Mouse (Mus musculus): ENCODE data around the gene Osbpl7. TPM values are rescaled to one million over a fixed set of nuclear protein-coding genes. Genes with fewer than 3 reads are reported as not detected.

The Osbpl7 gene
- total RNA-seq, 2 experiments from 2014 or later, result 10.5 to 12.3 TPM

DNA sequence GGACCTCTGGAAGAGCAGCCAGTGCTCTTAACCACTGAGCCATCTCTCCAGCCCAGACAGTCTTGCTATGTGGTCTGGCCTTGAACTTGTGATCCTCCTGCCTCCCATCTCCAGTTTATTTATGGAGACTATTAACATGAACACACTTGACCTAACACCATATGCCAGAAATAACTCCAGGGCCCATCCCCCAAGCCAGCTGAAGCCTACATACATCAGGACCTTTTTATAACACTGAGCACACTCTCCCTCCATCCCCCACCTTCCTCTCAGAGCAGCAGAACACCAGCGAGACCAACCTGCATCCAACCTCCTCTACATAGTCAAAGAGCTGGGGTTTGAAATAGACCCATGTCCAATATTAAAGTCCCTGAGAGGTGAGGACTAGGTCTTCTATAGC, 20.7 kb downstream of the Osbpl7 start:
- intact Hi-C loops (cut with DNase I), result no loop called here
- DNase-seq (ENCODE audit: low spot score in 2 of 2), result no peak

- intact Hi-C loops (cut with DNase I), result loop anchor here (2.0 kb wide), 1 partner anchor 74 kb away; no protein-coding TSS in a partner anchor
- DNase-seq (ENCODE audit: low spot score in 2 of 2), result peak; percentile 77 to 85
Observed at GRCm38 (mm10) chr11:97072533-97072932, 22.1 kb downstream of the Osbpl7 start.

- intact Hi-C loops (cut with DNase I), result no loop called here
Observed at GRCm38 (mm10) chr11:97074235-97074634, 23.8 kb downstream of the Osbpl7 start.

DNA sequence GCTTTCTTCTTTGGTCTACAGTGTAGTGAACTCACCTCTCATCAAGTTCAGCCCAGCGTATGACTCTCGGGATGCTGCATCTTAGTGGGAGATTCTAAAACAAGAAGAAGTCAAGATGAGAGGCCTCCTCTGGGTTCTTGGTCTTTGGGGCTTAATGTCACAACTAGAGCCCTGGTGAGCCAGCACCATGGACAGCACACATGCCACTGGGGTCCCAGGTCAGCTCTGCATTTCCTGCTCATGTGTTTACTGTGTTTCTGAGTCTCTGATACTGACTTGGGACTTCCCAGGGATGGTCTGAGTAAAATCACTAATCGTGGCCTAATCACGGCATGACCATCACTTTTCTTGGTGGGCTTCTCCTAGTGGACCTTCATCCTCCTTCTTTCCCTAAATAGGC, 28.3 kb downstream of the Osbpl7 start:
- DNase-seq (ENCODE audit: low spot score in 2 of 2), result no peak
- intact Hi-C loops (cut with DNase I), result no loop called here

More at GRCm38 (mm10) chr11:97074235-97074634, 23.8 kb downstream of the Osbpl7 start:
- DNase-seq (ENCODE audit: low spot score in 2 of 2), result no peak

- intact Hi-C loops (cut with DNase I), result no loop called here
- DNase-seq (ENCODE audit: low spot score in 2 of 2), result no peak
Observed at GRCm38 (mm10) chr11:97080291-97080690, 29.9 kb downstream of the Osbpl7 start.

GRCm38 (mm10) chr11:97082977-97083376, 32.5 kb downstream of the Osbpl7 start:
- peak; percentile 52 to 71 for DNase-seq (ENCODE audit: low spot score in 2 of 2)
- intact Hi-C loops (cut with DNase I), result no loop called here

DNA sequence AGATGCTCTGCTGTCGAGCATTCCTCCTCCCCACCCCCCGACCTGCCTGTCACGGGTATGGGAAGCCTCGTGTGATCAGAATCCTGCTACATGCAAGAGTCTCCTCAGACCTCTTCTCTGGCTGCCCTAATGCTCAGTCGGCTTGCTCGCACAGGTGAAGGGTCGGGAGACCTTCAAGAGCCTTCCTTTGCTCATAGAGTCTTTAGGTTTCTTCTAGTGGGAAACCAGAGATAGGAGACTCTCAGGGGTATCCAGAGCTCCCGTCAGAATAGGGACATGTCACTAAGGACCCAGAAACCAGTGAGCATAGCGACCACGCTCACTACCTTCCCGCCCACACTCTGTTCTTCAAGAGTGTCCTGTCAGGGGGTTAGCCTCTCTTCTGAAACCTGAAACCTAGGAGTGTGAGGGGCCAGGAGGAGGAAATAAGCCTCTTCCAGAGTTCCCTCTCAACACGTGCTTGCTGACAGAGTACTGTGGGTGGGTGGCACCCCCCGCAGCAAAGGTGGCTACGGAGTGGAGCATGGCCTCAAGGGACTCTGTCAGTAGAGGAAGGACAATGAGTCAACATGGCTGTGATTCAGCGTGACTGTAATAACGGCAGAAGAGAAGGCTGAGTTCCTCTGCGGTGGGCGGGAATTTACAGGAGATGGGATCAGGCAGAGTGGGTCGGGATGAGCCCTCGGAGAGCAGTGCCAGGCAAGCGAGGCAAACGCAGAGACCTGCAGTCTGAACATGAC, 33.1 kb downstream of the Osbpl7 start:
- intact Hi-C loops (cut with DNase I), result no loop called here
- peak; percentile 35 to 68 for DNase-seq (ENCODE audit: low spot score in 2 of 2)

DNA sequence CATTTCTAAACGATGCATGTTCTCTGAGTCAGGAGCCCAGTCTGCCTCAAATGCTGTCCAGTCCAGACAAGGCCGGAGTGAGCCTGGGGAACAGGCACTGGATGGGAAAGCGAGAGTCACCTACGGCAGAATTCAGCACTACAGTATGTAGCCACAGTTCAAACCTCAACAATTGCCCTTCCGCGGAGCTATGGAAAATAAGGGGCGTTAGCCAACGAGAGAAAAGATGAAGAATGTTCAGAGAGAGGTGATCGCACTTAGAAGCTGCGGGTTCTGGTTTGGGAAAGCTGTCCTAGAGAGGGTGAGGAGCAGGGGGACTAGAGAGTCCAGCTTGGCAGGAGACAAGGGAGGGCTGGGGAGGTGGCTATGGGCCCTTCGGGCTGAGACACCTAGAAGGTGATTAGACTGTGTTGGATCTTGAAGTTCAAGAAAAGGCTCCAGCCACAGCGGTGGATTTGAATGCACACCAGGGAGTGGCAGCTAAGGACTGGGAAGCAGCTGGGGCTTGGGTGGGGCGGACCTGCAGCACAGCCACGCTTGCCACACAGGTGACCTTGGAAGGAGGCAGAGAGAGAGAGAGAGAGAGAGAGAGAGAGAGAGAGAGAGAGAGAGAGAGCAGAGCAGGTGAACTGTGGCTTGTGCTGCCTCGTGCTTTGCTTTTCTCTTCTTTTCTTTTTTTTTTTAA, 34.5 kb downstream of the Osbpl7 start:
- intact Hi-C loops (cut with DNase I), result no loop called here
- no peak for DNase-seq (ENCODE audit: low spot score in 2 of 2)

DNA sequence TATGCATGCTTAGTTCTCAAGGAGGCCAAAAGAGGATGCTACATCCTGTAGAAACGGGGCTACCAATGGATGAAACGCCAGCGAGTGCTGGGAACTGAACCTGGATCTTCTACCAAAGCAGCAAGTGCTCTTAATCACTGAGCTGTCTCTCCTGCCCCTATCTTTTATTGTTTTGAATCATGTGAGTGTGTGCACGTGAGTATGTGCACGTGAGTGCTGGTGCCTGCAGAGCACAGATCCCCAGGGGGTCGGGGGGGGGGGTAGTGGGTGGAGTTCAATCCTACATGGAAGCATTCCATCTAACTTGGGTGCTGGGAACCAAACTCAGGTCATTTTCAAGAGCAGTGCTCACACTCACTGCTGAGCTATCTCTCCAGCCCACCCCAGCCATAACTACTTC, 35.9 kb downstream of the Osbpl7 start:
- DNase-seq (ENCODE audit: low spot score in 2 of 2), result no peak
- intact Hi-C loops (cut with DNase I), result no loop called here

GRCm38 (mm10) chr11:97094600-97094999, 44.2 kb downstream of the Osbpl7 start:
- intact Hi-C loops (cut with DNase I), result no loop called here
- no peak for DNase-seq (ENCODE audit: low spot score in 2 of 2)

GRCm38 (mm10) chr11:97098791-97099190, 48.4 kb downstream of the Osbpl7 start:
- intact Hi-C loops (cut with DNase I), result no loop called here
- peak in 1 of 2 experiments; percentile 7 for DNase-seq (ENCODE audit: low spot score in 2 of 2)

- intact Hi-C loops (cut with DNase I), result no loop called here
- DNase-seq (ENCODE audit: low spot score in 2 of 2), result peak; percentile 30 to 44
Observed at GRCm38 (mm10) chr11:97101722-97102121, 51.3 kb downstream of the Osbpl7 start.

GRCm38 (mm10) chr11:97103163-97104090, 53.0 kb downstream of the Osbpl7 start:
- intact Hi-C loops (cut with DNase I), result no loop called here
- DNase-seq (ENCODE audit: low spot score in 2 of 2), result no peak

DNA sequence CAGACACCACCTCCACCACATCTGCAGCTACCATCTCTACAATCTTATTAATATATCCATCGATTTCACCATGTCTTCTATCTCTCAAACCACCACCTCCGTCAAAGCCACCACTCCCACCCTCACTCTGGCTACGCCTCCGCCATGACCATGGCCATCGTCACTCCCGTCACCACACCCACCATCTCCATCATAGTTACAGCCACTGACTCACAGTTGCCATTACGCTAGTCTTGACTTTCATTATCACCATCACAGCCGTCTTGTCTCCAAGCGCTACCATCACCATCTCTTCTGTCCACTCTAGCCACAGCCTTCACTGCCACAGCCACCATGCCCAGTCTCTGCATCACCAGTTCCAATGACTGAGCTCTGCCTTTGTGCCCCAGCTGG, 53.7 kb downstream of the Osbpl7 start:
- DNase-seq (ENCODE audit: low spot score in 2 of 2), result no peak
- intact Hi-C loops (cut with DNase I), result no loop called here

DNA sequence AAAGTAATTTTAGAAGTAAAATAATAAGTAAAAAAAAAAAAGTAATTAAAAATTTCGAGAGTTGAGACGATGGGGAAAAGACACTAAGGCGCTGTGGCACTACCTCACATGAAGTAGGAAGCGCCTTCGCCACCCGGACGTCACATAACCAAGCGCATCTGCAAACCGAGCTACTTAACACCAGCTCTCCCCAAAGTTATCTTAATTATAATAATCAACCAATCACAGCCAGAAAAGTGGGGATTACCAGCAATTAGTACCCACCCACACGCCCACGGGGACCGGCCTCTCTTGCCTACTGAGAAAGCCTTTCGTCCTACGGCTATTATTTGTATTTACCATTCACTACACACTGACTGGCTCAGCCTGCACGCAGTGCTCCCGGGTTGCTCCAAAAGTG, 58.5 kb downstream of the Osbpl7 start:
- no peak for DNase-seq (ENCODE audit: low spot score in 2 of 2)
- intact Hi-C loops (cut with DNase I), result no loop called here

GRCm38 (mm10) chr11:97112519-97113125, 62.2 kb downstream of the Osbpl7 start:
- no peak for DNase-seq (ENCODE audit: low spot score in 2 of 2)
- intact Hi-C loops (cut with DNase I), result no loop called here

- intact Hi-C loops (cut with DNase I), result no loop called here
- no peak for DNase-seq (ENCODE audit: low spot score in 2 of 2)
Observed at GRCm38 (mm10) chr11:97114671-97115601, 64.5 kb downstream of the Osbpl7 start, which contains the start of gene Tbx21. Tbx21 (minus strand) TSS chr11:97115331.

DNA sequence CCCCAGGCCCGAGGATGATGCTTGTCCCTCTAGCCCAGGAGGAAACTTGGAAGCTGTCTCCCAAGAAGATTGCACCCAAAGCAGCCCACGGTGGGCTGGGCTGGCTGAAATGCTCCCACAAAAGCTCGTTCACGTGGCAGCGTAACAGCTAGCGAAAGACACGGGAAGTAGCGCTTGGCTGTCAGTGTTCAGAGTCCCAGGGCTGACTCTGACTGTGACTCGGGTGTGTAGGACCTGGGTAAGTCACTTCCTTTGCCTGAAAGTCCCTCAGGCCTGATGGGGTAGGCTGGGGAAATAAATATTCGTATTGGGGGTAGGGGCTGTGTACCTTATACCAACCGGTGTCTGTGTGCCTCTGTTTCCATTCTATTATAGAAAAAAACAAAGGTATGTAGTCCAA, 65.4 kb downstream of the Osbpl7 start:
- no peak for DNase-seq (ENCODE audit: low spot score in 2 of 2)
- intact Hi-C loops (cut with DNase I), result no loop called here
